Comparison of ENCODE assay signal across 14 mouse cellular contexts in genomic region chr9:118608556-118608955, GRCm38 (mm10). TPM values are rescaled to one million over a fixed set of nuclear protein-coding genes. Genes with fewer than 3 reads are reported as not detected.
A peak's percentile ranks its signal among the peaks of the same experiment; 100 is the strongest.
DNase-seq lines count a peak whose midpoint lies in the region; ATAC-seq and TF ChIP-seq lines count a peak whose summit lies in the region.
"Had no signal": no experiment of that assay in that cellular context is flagged by ENCODE, and none has a peak within 500 bp of the region (broad histone marks: within the 10 kb centered on the region; RNA-seq: fewer than 3 reads in every experiment).

No protein-coding gene starts in this region.

- no peak overlapping the region for H3K27ac ChIP-seq in heart, embryonic 12.5 days (ENCODE audit: poor library complexity, severe bottlenecking)
- no peak overlapping the region for H3K27ac ChIP-seq in lung, postnatal 0 days (ENCODE audit: low read length)
- peak overlapping the region; percentile 5; the same call in 1 of the 2 replicates for H3K27ac ChIP-seq in heart, embryonic 15.5 days
- no peak overlapping the region for H3K27ac ChIP-seq in stomach, embryonic 14.5 days (ENCODE audit: low read length)
- H3K27ac ChIP-seq: forebrain, embryonic 13.5 days; hindbrain, embryonic 14.5 days had no signal

- H3K9me3 ChIP-seq in heart, embryonic 12.5 days (replicated peaks) = no peaks in the 10 kb centered on the region
- H3K9me3 ChIP-seq in lung, postnatal 0 days (ENCODE audit: low read length) = no peaks in the 10 kb centered on the region
- H3K9me3 ChIP-seq in heart, embryonic 15.5 days (replicated peaks) = no peaks in the 10 kb centered on the region
- H3K9me3 ChIP-seq in stomach, embryonic 14.5 days (ENCODE audit: control insufficient read depth, low read depth, low read length) = no peaks in the 10 kb centered on the region
- H3K9me3 ChIP-seq: forebrain, embryonic 13.5 days had no signal

- no peak overlapping the region for H3K9ac ChIP-seq in heart, embryonic 12.5 days
- H3K9ac ChIP-seq in lung, postnatal 0 days (replicated peaks; ENCODE audit: low read depth) = no peak overlapping the region
- no peak overlapping the region for H3K9ac ChIP-seq in heart, embryonic 15.5 days
- no peak overlapping the region for H3K9ac ChIP-seq in stomach, embryonic 14.5 days (replicated peaks; ENCODE audit: low read depth, low read length)
- H3K9ac ChIP-seq: forebrain, embryonic 13.5 days; hindbrain, embryonic 14.5 days had no signal

- no peak for TF ChIP-seq EP300 in lung, postnatal 0 days (IDR thresholded peaks at IDR 0.05)

- peak overlapping the region; percentile 17; the same call in 1 of the 2 replicates for H3K4me3 ChIP-seq in heart, embryonic 12.5 days
- no peak overlapping the region for H3K4me3 ChIP-seq in lung, postnatal 0 days (ENCODE audit: low read depth, low read length)
- 0 out of 2 replicates have a peak overlapping the region, but pooled peaks have one; percentile 1 for H3K4me3 ChIP-seq in heart, embryonic 15.5 days
- no peak overlapping the region for H3K4me3 ChIP-seq in stomach, embryonic 14.5 days (ENCODE audit: low read depth, low read length)
- H3K4me3 ChIP-seq: forebrain, embryonic 13.5 days; megakaryocyte, embryonic 14.5 days had no signal

- TF ChIP-seq CTCF in lung, postnatal 0 days (IDR thresholded peaks at IDR 0.05) = no peak

- peak overlapping the region; percentile 91 for H3K4me2 ChIP-seq in heart, embryonic 12.5 days
- H3K4me2 ChIP-seq in lung, postnatal 0 days (replicated peaks; ENCODE audit: low read depth, low read length) = peak overlapping the region; percentile 95
- peak overlapping the region; percentile 30; the same call in 1 of the 2 replicates for H3K4me2 ChIP-seq in heart, embryonic 15.5 days
- H3K4me2 ChIP-seq in stomach, embryonic 14.5 days (replicated peaks; ENCODE audit: low read depth, low read length) = peak overlapping the region; percentile 27; the same call in 1 of the 2 replicates

- H3K27me3 ChIP-seq in heart, embryonic 12.5 days (replicated peaks) = peaks cover 30% of the 10 kb centered on the region
- no peaks in the 10 kb centered on the region for H3K27me3 ChIP-seq in lung, postnatal 0 days (replicated peaks; ENCODE audit: insufficient read depth, low read length)
- H3K27me3 ChIP-seq in heart, embryonic 15.5 days = 0 out of 2 replicates have a peak, but pooled peaks cover 7% of the 10 kb centered on the region
- H3K27me3 ChIP-seq in stomach, embryonic 14.5 days (ENCODE audit: control insufficient read depth, insufficient read depth, low read length) = no peaks in the 10 kb centered on the region

- no peak for ATAC-seq in heart, embryonic 12.5 days (ENCODE audit: insufficient number of reproducible peaks, low FRiP score)
- ATAC-seq in lung, postnatal 0 days = no peak
- no peak for ATAC-seq in heart, embryonic 15.5 days (replicated peaks; ENCODE audit: insufficient number of reproducible peaks, insufficient read depth, low FRiP score, low read depth)
- no peak for ATAC-seq in stomach, embryonic 14.5 days (ENCODE audit: insufficient number of reproducible peaks, insufficient read depth, low FRiP score, low read depth)
- ATAC-seq: forebrain, embryonic 13.5 days had no signal

- WGBS in heart, embryonic 12.5 days = 39% methylated on average over 4 of the region's 4 CpGs
- 60% methylated on average over 4 of the region's 4 CpGs for WGBS in lung, postnatal 0 days
- WGBS in heart, embryonic 15.5 days = 43% methylated on average over 4 of the region's 4 CpGs
- 55% methylated on average over 4 of the region's 4 CpGs for WGBS in stomach, embryonic 14.5 days

- no peaks in the 10 kb centered on the region for H3K36me3 ChIP-seq in heart, embryonic 12.5 days
- H3K36me3 ChIP-seq in lung, postnatal 0 days (ENCODE audit: insufficient read depth, low read length) = no peaks in the 10 kb centered on the region
- H3K36me3 ChIP-seq in heart, embryonic 15.5 days = no peaks in the 10 kb centered on the region
- no peaks in the 10 kb centered on the region for H3K36me3 ChIP-seq in stomach, embryonic 14.5 days (ENCODE audit: control insufficient read depth, insufficient read depth, low read length)

- DNase-seq in heart, postnatal 4 days = no peak
- DNase-seq in lung, postnatal 0 days (ENCODE audit: low spot score) = no peak
- no peak for DNase-seq in lung, postnatal 10 days
- no peak for DNase-seq in frontal cortex, postnatal 10 days (ENCODE audit: low spot score in 2 of 2)
- DNase-seq in layer of hippocampus, adult 9-11 months = no peak
- DNase-seq: cerebellum, adult 9-10 months; gastrocnemius, postnatal 25 days; right cerebral cortex, postnatal 25 days had no signal

- peaks cover 68% of the 10 kb centered on the region for H3K4me1 ChIP-seq in heart, embryonic 12.5 days (replicated peaks)
- peaks cover 4% of the 10 kb centered on the region; the same call in 1 of the 2 replicates for H3K4me1 ChIP-seq in lung, postnatal 0 days (ENCODE audit: insufficient read depth, low read depth, low read length)
- H3K4me1 ChIP-seq in heart, embryonic 15.5 days (replicated peaks) = peaks cover 61% of the 10 kb centered on the region
- peaks cover 16% of the 10 kb centered on the region; the same call in 1 of the 2 replicates for H3K4me1 ChIP-seq in stomach, embryonic 14.5 days (ENCODE audit: control insufficient read depth, insufficient read depth, low read length)

RNA-seq across cellular contexts. Expression of gene Itga9, which starts 2.1 kb away (rescaled TPM):
- polyA plus RNA-seq in heart, embryonic 12.5 days (2016; fragmentation: Nextera tagmentation; extraction: Ambion mirVana) = 20.2 and 21.0 TPM in 2 replicates
- total RNA-seq in heart, postnatal 4 days (2021) = 100 to 1,000 TPM in 1 of 2 experiments, 10 to 100 TPM in 1; 99.6 to 116 TPM
- polyA plus RNA-seq in lung, postnatal 0 days (2015; fragmentation: Nextera tagmentation; extraction: Ambion mirVana) = 22.0 and 24.2 TPM in 2 replicates
- 12.0 and 13.5 TPM in 2 replicates for polyA plus RNA-seq in heart, embryonic 15.5 days (2015; fragmentation: Nextera tagmentation; extraction: Ambion mirVana)
- 14.3 and 16.1 TPM in 2 replicates for polyA plus RNA-seq in stomach, embryonic 14.5 days (2014; fragmentation: Nextera tagmentation; extraction: Ambion mirVana)

Comparison
In these comparisons a context has a peak if more than half of its experiments do, and no peak if none do; other contexts are left out.
1. H3K4me2 ChIP-seq: peak in every context shown above with its lines; median percentile 95 in lung, postnatal 0 days; 91 in heart, embryonic 12.5 days; 30 in heart, embryonic 15.5 days; 27 in stomach, embryonic 14.5 days.
2. H3K4me3 ChIP-seq: peak in heart, embryonic 12.5 days (single experiment) and heart, embryonic 15.5 days (single experiment); none in lung, postnatal 0 days (single experiment) and stomach, embryonic 14.5 days (single experiment).